Mouse (Mus musculus) spleen, adult 2 months (tissue): ENCODE data around the gene Zscan4b.
"Not testable (repeated sequence)": the region's sequence is repeated elsewhere in the genome, so short reads cannot be mapped to it uniquely, and the experiment has no call there.

Experiments used
- CTCF ChIP-seq: fragments of 200-500 bp; IDR thresholded peaks from 2 replicates; pipeline ENCODE4 v1.5.1; 2011; ENCODE audit warnings: mild to moderate bottlenecking, inconsistent platforms; ENCODE audit not compliant: insufficient read depth, insufficient read length, insufficient replicate concordance; ENCODE audit errors: extremely low read depth
- POLR2A ChIP-seq: fragments of 200-500 bp; IDR thresholded peaks from 2 replicates; pipeline ENCODE4 v1.6.1; 2011; ENCODE audit warnings: low read depth, low read length, inconsistent platforms

DNA sequence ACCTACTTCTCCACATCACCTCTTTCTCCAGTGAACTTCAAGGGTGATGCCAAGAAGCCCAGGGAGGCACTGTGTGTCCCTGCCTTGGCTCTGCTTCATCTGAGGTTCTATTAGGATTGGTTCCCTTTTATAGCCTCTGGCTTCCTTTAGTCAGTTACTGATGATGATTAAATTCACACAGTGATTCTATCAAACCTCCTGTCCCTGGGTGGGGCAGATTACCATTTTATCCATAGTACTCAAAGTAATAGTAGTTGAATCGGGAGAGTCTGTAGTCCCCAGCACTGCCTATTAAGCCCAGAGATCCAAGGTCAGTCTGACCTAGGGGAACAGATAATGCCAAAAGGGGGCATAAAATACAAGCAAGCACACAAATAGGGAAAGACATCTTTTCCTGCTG is at the start of gene Zscan4b:
- not testable (repeated sequence) for TF ChIP-seq POLR2A, CTCF
